Mouse (Mus musculus): ENCODE data around the gene Pex5l. TPM values are rescaled to one million over a fixed set of nuclear protein-coding genes. Genes with fewer than 3 reads are reported as not detected.

Gene Pex5l
- polyA plus RNA-seq (2016; fragmentation: Nextera tagmentation; extraction: Ambion mirVana), result 2.0 and 2.2 TPM in 2 replicates

GRCm38 (mm10) chr3:33142901-33143461 is at the start of gene Pex5l:
Pex5l (minus strand) TSS chr3:33143247.
- Histone ChIP-seq H3K27me3 (ENCODE audit: insufficient read depth, poor library complexity, severe bottlenecking) (peaks cover 32% of the 10 kb centered on the region; the same call in 1 of the 2 replicates), H3K27ac (peak within 1 kb of the TSS; percentile 84), H3K4me1 (replicated peaks) (peaks cover 12% of the 10 kb centered on the region), H3K36me3 (no peaks in the 10 kb centered on the region), H3K4me3 (peak within 1 kb of the TSS; percentile 72), H3K9me3 (no peaks in the 10 kb centered on the region)
- peak; percentile 79 for DNase-seq (ENCODE audit: low spot score)
- under 1% methylated on average over 87 of the region's 88 CpGs for WGBS

- Histone ChIP-seq H3K27me3 (ENCODE audit: insufficient read depth, poor library complexity, severe bottlenecking) (no peaks in the 10 kb centered on the region), H3K27ac (no peak overlapping the region), H3K4me3 (no peak overlapping the region), H3K36me3 (no peaks in the 10 kb centered on the region), H3K9me3 (no peaks in the 10 kb centered on the region), H3K4me1 (replicated peaks) (no peaks in the 10 kb centered on the region)
- whole genome bisulfite sequencing, result 72% methylated on average over 3 of the region's 3 CpGs
- no peak for DNase-seq (ENCODE audit: low spot score)
Measured at GRCm38 (mm10) chr3:33165186-33165585, 22.1 kb upstream of the Pex5l start.

DNA sequence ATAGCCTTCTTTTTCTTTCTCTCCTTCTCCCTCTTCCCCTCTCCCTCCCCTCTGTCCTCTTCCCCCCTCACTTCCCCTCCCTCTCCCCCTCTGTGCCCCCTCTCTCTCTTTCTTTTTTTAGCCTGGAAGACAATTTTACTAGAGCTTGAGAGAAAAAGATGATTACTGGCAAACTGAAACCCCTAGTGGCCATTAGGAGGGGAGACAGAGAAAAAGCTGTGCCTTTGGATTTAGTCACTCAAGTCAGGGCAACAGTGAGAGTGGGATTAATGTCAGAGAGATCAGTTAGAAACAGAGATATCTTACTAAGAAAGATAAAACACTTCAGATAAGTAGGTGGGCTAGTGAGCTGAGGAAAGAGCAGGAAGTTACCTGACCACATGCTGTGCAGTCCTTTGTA is 20.8 kb upstream of the Pex5l start:
- Histone ChIP-seq H3K36me3 (no peaks in the 10 kb centered on the region), H3K4me3 (no peak overlapping the region), H3K27ac (no peak overlapping the region), H3K27me3 (ENCODE audit: insufficient read depth, poor library complexity, severe bottlenecking) (no peaks in the 10 kb centered on the region), H3K4me1 (replicated peaks) (no peaks in the 10 kb centered on the region), H3K9me3 (no peaks in the 10 kb centered on the region)
- DNase-seq (ENCODE audit: low spot score), result no peak

- peaks cover 12% of the 10 kb centered on the region for H3K4me1 ChIP-seq (replicated peaks)
- 77% methylated on average over 7 of the region's 7 CpGs for WGBS
- H3K36me3 ChIP-seq, result no peaks in the 10 kb centered on the region
- no peaks in the 10 kb centered on the region for H3K9me3 ChIP-seq
- peaks cover 32% of the 10 kb centered on the region; the same call in 1 of the 2 replicates for H3K27me3 ChIP-seq (ENCODE audit: insufficient read depth, poor library complexity, severe bottlenecking)
- peak overlapping the region; percentile 72 for H3K4me3 ChIP-seq
- DNase-seq (ENCODE audit: low spot score), result no peak
- no peak overlapping the region for H3K27ac ChIP-seq
Measured at GRCm38 (mm10) chr3:33143592-33143991, 545 bp upstream of the Pex5l start.

DNA sequence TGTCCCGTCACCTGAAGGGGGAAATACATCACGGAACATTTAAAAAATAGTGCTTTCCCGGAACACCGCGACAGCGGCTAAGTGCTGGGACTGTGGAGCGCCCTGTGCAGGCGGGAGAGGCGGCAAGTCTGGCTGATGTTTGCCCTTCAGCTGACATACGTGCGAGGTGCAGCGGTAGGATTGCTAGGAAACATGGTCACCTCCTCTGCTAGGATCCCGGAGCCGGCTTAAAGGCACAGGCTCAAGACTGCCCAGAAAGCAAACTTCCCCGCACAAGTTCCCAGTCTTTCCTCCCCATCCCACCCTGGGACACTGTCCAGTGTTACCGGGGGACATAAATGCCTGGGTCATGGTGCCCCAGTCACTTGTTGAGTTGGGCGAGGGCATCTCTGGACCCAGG is 649 bp downstream of the Pex5l start:
- Histone ChIP-seq H3K36me3 (no peaks in the 10 kb centered on the region), H3K4me1 (replicated peaks) (peaks cover 12% of the 10 kb centered on the region), H3K4me3 (peak overlapping the region; percentile 72), H3K27me3 (ENCODE audit: insufficient read depth, poor library complexity, severe bottlenecking) (peaks cover 32% of the 10 kb centered on the region; the same call in 1 of the 2 replicates), H3K9me3 (no peaks in the 10 kb centered on the region), H3K27ac (peak overlapping the region; percentile 84)
- WGBS, result under 1% methylated on average over 17 of the region's 17 CpGs
- DNase-seq (ENCODE audit: low spot score), result no peak

DNA sequence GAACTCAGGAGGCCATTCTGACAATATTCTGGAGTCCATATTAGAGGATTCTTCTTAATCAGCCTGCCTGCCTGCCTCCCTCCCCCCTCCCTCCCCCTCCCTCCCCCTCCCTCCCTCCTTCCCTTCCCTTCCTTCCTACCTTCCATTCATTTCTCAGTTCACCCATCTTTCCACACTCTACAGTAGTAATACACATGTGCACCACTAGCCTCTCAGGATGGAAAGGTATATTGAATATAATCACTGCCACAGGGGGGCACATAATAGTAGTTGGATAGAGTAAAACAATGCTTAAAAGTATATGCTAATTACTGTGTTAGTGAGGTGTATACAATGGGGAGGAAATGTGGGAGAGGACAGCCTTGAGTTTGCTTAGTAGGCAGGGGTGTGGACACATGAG is 13.1 kb downstream of the Pex5l start:
- Histone ChIP-seq H3K36me3 (no peaks in the 10 kb centered on the region), H3K27ac (no peak overlapping the region), H3K4me3 (no peak overlapping the region), H3K9me3 (no peaks in the 10 kb centered on the region), H3K27me3 (ENCODE audit: insufficient read depth, poor library complexity, severe bottlenecking) (no peaks in the 10 kb centered on the region), H3K4me1 (replicated peaks) (no peaks in the 10 kb centered on the region)
- DNase-seq (ENCODE audit: low spot score), result no peak

GRCm38 (mm10) chr3:33124796-33125195 is 18.3 kb downstream of the Pex5l start:
- Histone ChIP-seq H3K27me3 (ENCODE audit: insufficient read depth, poor library complexity, severe bottlenecking) (no peaks in the 10 kb centered on the region), H3K4me1 (replicated peaks) (peaks cover 10% of the 10 kb centered on the region), H3K9me3 (no peaks in the 10 kb centered on the region), H3K36me3 (no peaks in the 10 kb centered on the region), H3K4me3 (no peak overlapping the region), H3K27ac (no peak overlapping the region)
- no peak for DNase-seq (ENCODE audit: low spot score)
- 91% methylated on average over 5 of the region's 5 CpGs for WGBS

DNA sequence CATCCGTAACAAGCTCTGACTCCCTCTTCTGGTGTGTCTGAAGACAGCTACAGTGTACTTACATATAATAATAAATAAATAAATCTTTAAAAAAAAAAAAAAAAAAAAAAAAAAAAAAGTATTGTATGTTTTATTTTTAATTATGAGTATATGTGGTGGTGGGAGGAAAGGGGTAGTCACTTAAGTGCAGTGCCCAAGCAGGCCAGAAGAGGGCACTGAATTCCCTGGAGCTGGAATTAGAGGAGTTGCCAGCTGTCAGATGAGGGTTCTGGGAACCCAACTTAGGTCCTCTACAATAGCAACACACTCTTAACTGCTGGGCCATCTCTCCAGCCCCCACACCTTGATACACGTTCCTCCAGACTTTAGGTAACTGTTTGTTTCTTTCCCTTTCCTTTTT is 37.3 kb downstream of the Pex5l start:
- DNase-seq (ENCODE audit: low spot score), result peak; percentile 0

GRCm38 (mm10) chr3:33103501-33103900 is 39.5 kb downstream of the Pex5l start:
- WGBS, result 92% methylated on average over 6 of the region's 6 CpGs
- Histone ChIP-seq H3K4me3 (no peak overlapping the region), H3K27ac (no peak overlapping the region), H3K4me1 (replicated peaks) (no peaks in the 10 kb centered on the region), H3K9me3 (no peaks in the 10 kb centered on the region), H3K36me3 (no peaks in the 10 kb centered on the region), H3K27me3 (ENCODE audit: insufficient read depth, poor library complexity, severe bottlenecking) (no peaks in the 10 kb centered on the region)
- no peak for DNase-seq (ENCODE audit: low spot score)

More for the DNA sequence above, 37.3 kb downstream of the Pex5l start:
- H3K36me3 ChIP-seq, result no peaks in the 10 kb centered on the region
- H3K27ac ChIP-seq, result no peak overlapping the region
- no peaks in the 10 kb centered on the region for H3K27me3 ChIP-seq (ENCODE audit: insufficient read depth, poor library complexity, severe bottlenecking)
- no peaks in the 10 kb centered on the region for H3K9me3 ChIP-seq
- WGBS, result 96% methylated on average over 2 of the region's 2 CpGs
- no peaks in the 10 kb centered on the region for H3K4me1 ChIP-seq (replicated peaks)
- H3K4me3 ChIP-seq, result no peak overlapping the region

DNA sequence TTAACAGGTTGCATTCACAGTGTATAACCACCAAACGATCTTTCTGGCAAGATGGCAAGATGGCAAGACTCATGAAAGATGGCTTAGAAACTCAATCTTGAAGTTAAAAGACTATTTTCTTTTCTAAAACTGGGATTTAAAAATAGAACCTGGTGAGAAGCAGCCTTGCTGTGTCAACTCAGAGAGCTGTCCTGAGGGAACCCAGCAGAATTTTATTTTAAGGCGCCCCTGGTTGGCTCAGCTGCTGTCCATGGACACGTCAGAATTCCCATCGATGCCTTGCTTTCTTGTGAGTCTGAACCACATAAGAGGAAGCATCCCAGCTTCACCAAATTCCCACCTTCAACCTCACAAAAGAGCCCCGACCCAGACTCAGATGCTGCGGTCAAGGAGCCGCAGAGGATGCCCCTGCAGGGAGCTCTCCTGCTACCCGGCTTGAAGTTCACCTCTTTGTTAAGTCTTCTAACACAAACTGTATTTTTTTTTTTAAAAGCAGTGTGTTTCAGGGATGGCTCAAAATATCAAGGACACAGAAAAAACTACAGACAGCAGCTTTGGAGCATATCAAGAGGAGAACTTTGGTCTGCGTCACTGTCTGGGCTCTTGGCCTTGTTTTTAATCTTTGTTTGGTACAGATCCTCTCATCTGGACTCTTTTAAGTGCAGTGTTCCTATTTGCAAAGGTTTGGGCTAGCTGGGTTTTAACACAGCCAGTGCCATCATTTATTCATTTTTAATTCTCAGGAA is 44.3 kb downstream of the Pex5l start:
- Histone ChIP-seq H3K27me3 (ENCODE audit: insufficient read depth, poor library complexity, severe bottlenecking) (no peaks in the 10 kb centered on the region), H3K9me3 (no peaks in the 10 kb centered on the region), H3K4me1 (replicated peaks) (peaks cover under 1% of the 10 kb centered on the region), H3K27ac (no peak overlapping the region), H3K36me3 (no peaks in the 10 kb centered on the region), H3K4me3 (no peak overlapping the region)
- DNase-seq (ENCODE audit: low spot score), result no peak
- 74% methylated on average over 9 of the region's 9 CpGs for WGBS

GRCm38 (mm10) chr3:33093646-33094045 is 49.4 kb downstream of the Pex5l start:
- peak overlapping the region; percentile 60 for H3K27ac ChIP-seq
- H3K27me3 ChIP-seq (ENCODE audit: insufficient read depth, poor library complexity, severe bottlenecking), result no peaks in the 10 kb centered on the region
- WGBS, result 52% methylated on average over 6 of the region's 6 CpGs
- no peak overlapping the region for H3K4me3 ChIP-seq
- H3K9me3 ChIP-seq, result no peaks in the 10 kb centered on the region
- no peak for DNase-seq (ENCODE audit: low spot score)
- H3K4me1 ChIP-seq (replicated peaks), result peaks cover 21% of the 10 kb centered on the region
- H3K36me3 ChIP-seq, result no peaks in the 10 kb centered on the region

DNA sequence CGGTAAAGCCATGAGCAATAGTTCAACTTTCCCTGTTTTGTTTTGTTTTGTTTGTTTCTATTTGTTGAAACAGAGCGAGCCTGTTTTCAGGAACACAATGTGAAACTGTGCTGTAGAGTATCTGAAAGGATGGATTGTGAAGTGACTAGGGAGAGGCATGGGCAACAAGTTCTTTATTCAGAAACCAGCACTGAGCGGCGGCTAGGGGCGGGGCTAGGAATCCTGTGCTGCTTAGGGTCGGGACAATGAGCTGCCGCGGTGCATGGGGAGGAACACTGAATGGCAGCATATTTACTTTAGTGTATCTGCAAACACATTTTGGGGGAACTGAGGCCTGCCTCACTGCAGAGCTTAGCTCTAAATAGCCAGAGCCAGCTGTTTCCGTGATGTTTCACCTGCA is 53.0 kb downstream of the Pex5l start:
- H3K27me3 ChIP-seq (ENCODE audit: insufficient read depth, poor library complexity, severe bottlenecking), result no peaks in the 10 kb centered on the region
- 17% methylated on average over 9 of the region's 9 CpGs for WGBS
- peak overlapping the region; percentile 32 for H3K4me3 ChIP-seq
- no peaks in the 10 kb centered on the region for H3K36me3 ChIP-seq
- H3K27ac ChIP-seq, result peak overlapping the region; percentile 77
- peaks cover 21% of the 10 kb centered on the region for H3K4me1 ChIP-seq (replicated peaks)
- H3K9me3 ChIP-seq, result no peaks in the 10 kb centered on the region
- peak; percentile 65 for DNase-seq (ENCODE audit: low spot score)

- no peak for DNase-seq (ENCODE audit: low spot score)
- H3K9me3 ChIP-seq, result no peaks in the 10 kb centered on the region
- 31% methylated on average over 2 of the region's 2 CpGs for WGBS
- H3K4me1 ChIP-seq (replicated peaks), result peaks cover 21% of the 10 kb centered on the region
- 0 out of 2 replicates have a peak overlapping the region, but pooled peaks have one; percentile 32 for H3K4me3 ChIP-seq
- H3K36me3 ChIP-seq, result no peaks in the 10 kb centered on the region
- no peaks in the 10 kb centered on the region for H3K27me3 ChIP-seq (ENCODE audit: insufficient read depth, poor library complexity, severe bottlenecking)
- H3K27ac ChIP-seq, result peak overlapping the region; percentile 77
Measured at GRCm38 (mm10) chr3:33089470-33089869, 53.6 kb downstream of the Pex5l start.

Data from hindbrain, embryonic 10.5 days (tissue).